In the genomic region with DNA sequence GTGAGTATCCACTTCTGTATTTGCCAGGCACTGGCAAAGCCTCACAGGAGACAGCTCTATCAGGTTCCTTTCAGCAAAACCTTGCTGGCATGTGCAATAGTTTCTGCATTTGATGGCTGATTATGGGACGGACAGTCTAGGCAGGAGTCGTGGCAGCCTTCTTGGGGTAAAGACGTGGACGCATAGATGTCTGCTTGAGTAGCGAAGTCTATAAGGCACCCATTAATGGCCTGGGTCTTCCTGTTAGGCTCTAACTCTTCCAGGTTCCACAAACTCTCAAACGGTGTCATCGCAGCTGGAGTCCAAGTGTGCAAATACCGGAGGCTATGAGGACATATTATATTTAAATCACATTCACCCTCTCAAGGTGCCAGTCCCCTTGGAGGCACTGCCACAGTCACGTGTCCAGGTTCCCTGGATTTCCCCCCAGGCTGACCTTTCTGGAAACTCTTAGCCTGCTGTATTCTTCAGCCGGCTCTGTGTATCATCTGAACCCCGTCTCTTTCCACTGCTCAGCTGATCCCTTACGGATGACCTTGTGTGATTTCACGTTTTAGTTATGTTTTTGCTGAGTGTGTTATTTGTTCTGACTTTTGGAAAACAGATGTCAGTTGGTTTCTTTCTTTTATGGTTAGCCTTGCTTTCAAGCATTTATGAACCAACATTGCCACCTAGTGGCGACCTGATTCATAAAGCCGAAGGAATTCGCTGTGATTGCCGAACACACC, we compare ENCODE assay signal across 8 mouse cellular contexts.
A peak's percentile ranks its signal among the peaks of the same experiment; 100 is the strongest.
DNase-seq lines count a peak whose midpoint lies in the region; ATAC-seq lines count a peak whose summit lies in the region.

No protein-coding gene starts in this region.

- H3K9me3 ChIP-seq in embryonic facial prominence, embryonic 10.5 days: no peaks in the 10 kb centered on the region

- no peaks in the 10 kb centered on the region for H3K27me3 ChIP-seq in embryonic facial prominence, embryonic 10.5 days (replicated peaks; ENCODE audit: low read depth, poor library complexity, severe bottlenecking)
- no peaks in the 10 kb centered on the region for H3K27me3 ChIP-seq in splenic B cell, adult 2 months (ENCODE audit: control insufficient read depth, insufficient read depth, low read length, poor library complexity, severe bottlenecking)

- peak; percentile 93 for DNase-seq in 3T3-L1 (ENCODE audit: low read depth, low spot score)
- peak; percentile 87 for DNase-seq in adrenal gland, postnatal 10 days
- DNase-seq in embryonic facial prominence, embryonic 10.5 days (ENCODE audit: low spot score): peak; percentile 68
- peak; percentile 72 for DNase-seq in heart, adult 8-10 months (ENCODE audit: low spot score)
- DNase-seq in kidney, adult 18-20 months: peak; percentile 67
- peak; percentile 75 for DNase-seq in left cerebral cortex, postnatal 4 days
- DNase-seq in splenic B cell, adult 2 months (ENCODE audit: low read depth, low spot score): peak; percentile 82

- H3K27ac ChIP-seq in embryonic facial prominence, embryonic 10.5 days (replicated peaks): peak overlapping the region; percentile 61

- intact Hi-C loops in left cerebral cortex, postnatal 4 days (cut with DNase I): no loop called here

- peak; percentile 60; the same call in 1 of the 2 replicates for ATAC-seq in monocyte, adult 5-6 weeks (replicated peaks; ENCODE audit: insufficient number of reproducible peaks, low FRiP score, low TSS enrichment, poor library complexity, severe bottlenecking)

- WGBS in embryonic facial prominence, embryonic 10.5 days: 50% methylated on average over 17 of the region's 17 CpGs

- H3K4me1 ChIP-seq in embryonic facial prominence, embryonic 10.5 days: 0 out of 2 replicates have a peak, but pooled peaks cover 5% of the 10 kb centered on the region

- no peaks in the 10 kb centered on the region for H3K36me3 ChIP-seq in embryonic facial prominence, embryonic 10.5 days (replicated peaks)
- H3K36me3 ChIP-seq in splenic B cell, adult 2 months (ENCODE audit: control insufficient read depth, insufficient read depth, low read length, poor library complexity, severe bottlenecking): no peaks in the 10 kb centered on the region

- peak overlapping the region; percentile 46 for H3K4me3 ChIP-seq in embryonic facial prominence, embryonic 10.5 days

Comparison
In these comparisons a context has a peak if more than half of its experiments do, and no peak if none do; other contexts are left out.
1. Peak in every context shown above with its lines: DNase-seq, ATAC-seq, H3K4me3 ChIP-seq and H3K27ac ChIP-seq.